Mouse (Mus musculus) C2C12 (cell line): ENCODE measurements at regions not wholly inside any gene's neighbourhood (a gene's known extent, or its start where the extent isn't known, plus 50 kb on each side); places are given as distances from the start of the nearest gene placed in this dataset.

ENCODE experiments used
- CEBPB ChIP-seq: IDR thresholded peaks from one replicate; pipeline ENCODE4 v1.6.1; 2011; ENCODE audit warnings: low read depth, mild to moderate bottlenecking, control low read depth, moderate library complexity
- CTCF ChIP-seq: IDR thresholded peaks from one replicate; pipeline ENCODE4 v1.5.1; 2011; ENCODE audit not compliant: control insufficient read depth, insufficient read depth, insufficient read length
- MAX ChIP-seq: IDR thresholded peaks from one replicate; pipeline ENCODE4 v1.6.1; 2011; ENCODE audit warnings: mild to moderate bottlenecking, control low read depth
- MYOD1 ChIP-seq: IDR thresholded peaks from one replicate; pipeline ENCODE4 v1.6.1; 2011; ENCODE audit warnings: low read depth; ENCODE audit not compliant: control insufficient read depth, insufficient read length
- MYOG ChIP-seq: IDR thresholded peaks from one replicate; pipeline ENCODE4 v1.6.1; 2011; ENCODE audit not compliant: control insufficient read depth, insufficient read length; ENCODE audit errors: extremely low read depth
- USF1 ChIP-seq: IDR thresholded peaks from one replicate; pipeline ENCODE4 v1.6.1; 2011; ENCODE audit warnings: low read depth, mild to moderate bottlenecking, control low read depth, moderate library complexity

DNA sequence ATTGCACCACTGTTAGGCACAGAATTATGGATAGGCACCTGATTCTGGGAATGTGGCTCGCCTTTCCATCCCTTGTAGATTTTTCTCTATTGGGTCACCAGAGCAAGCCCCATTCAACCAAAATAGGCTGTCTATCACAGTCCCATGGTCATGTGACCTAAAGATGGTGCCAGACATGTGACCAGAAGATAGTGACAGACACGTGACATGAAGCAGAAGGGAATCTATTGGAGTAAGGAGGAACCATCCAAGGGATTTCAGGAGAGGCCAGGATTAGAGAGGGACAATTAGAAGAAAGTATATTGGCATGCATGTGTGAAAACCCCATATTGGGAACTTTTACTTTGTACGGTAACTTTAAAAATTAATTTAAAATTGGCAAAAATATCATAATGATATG, 159.8 kb downstream of the Gm9376 start:
- no peak for TF ChIP-seq CTCF
- peak; percentile 15 for TF ChIP-seq USF1
- TF ChIP-seq CEBPB = no peak
- no peak for TF ChIP-seq MAX
- TF ChIP-seq MYOD1 = no peak
- TF ChIP-seq MYOG = no peak
